Mouse (Mus musculus) neural tube, embryonic 13.5 days (tissue): ENCODE data around the gene Bcor. TPM values are rescaled to one million over a fixed set of nuclear protein-coding genes. Genes with fewer than 3 reads are reported as not detected.

ENCODE experiments used
- ATAC-seq: fragments of 200-750 bp; cut with Nextera tagmentation; 2 replicates; pipeline ENCODE4 v1.8.0; 2017; ENCODE audit warnings: low read depth, mild to moderate bottlenecking, moderate TSS enrichment, moderate library complexity
- H3K27ac ChIP-seq: fragments of 300-500 bp; sonication (generic); replicated peaks from 2 replicates; pipeline ENCODE4 v1.5.1; 2015; ENCODE audit warnings: moderate library complexity, mild to moderate bottlenecking, inconsistent platforms
- H3K27me3 ChIP-seq: fragments of 300-500 bp; sonication (generic); 2 replicates; pipeline ENCODE4 v1.6.1; 2015; ENCODE audit warnings: mild to moderate bottlenecking, inconsistent platforms
- H3K36me3 ChIP-seq: fragments of 300-500 bp; sonication (generic); 2 replicates; pipeline ENCODE4 v1.6.1; 2015; ENCODE audit warnings: mild to moderate bottlenecking, inconsistent platforms
- H3K4me1 ChIP-seq: fragments of 300-500 bp; sonication (generic); replicated peaks from 2 replicates; pipeline ENCODE4 v1.6.1; 2015; ENCODE audit warnings: inconsistent platforms
- H3K4me2 ChIP-seq: fragments of 300-500 bp; sonication (generic); 2 replicates; pipeline ENCODE4 v1.6.1; 2015; ENCODE audit warnings: inconsistent platforms, mild to moderate bottlenecking, moderate library complexity
- H3K4me3 ChIP-seq: fragments of 300-500 bp; sonication (generic); 2 replicates; pipeline ENCODE4 v1.5.1; 2015; ENCODE audit warnings: mild to moderate bottlenecking, inconsistent platforms
- H3K9ac ChIP-seq: fragments of 300-500 bp; sonication (generic); 2 replicates; pipeline ENCODE4 v1.6.1; 2015; ENCODE audit warnings: moderate library complexity, mild to moderate bottlenecking, inconsistent platforms
- H3K9me3 ChIP-seq: fragments of 300-500 bp; sonication (generic); 2 replicates; pipeline ENCODE4 v1.6.1; 2016; ENCODE audit warnings: inconsistent platforms
- WGBS: fragments of 180-500 bp; shearing (Covaris S2); methylation state at CpG from one replicate; pipeline ENCODE4 v1.1.7; 2015; 5-methylcytosine and 5-hydroxymethylcytosine counted together
- polyA plus RNA-seq: library from polyadenylated mRNA; unstranded; fragments of >200 nt; fragmentation: Nextera tagmentation; extraction: Ambion mirVana; gene quantifications from 2 replicates; pipeline ENCODE4 v1.2.1, GENCODE M21; 2015

Bcor gene
- polyA plus RNA-seq, 1 experiment from 2014 or later, result 18.4 TPM

- Histone ChIP-seq H3K27ac (peak overlapping the region; percentile 97), H3K36me3 (no peaks in the 10 kb centered on the region), H3K4me2 (peak overlapping the region; percentile 80), H3K27me3 (peaks cover 94% of the 10 kb centered on the region), H3K9me3 (no peaks in the 10 kb centered on the region), H3K4me3 (peak overlapping the region; percentile 47), H3K9ac (peak overlapping the region; percentile 77), H3K4me1 (peaks cover 57% of the 10 kb centered on the region)
- under 1% methylated on average over 65 of the region's 72 CpGs for WGBS
- ATAC-seq, result peak; percentile 65
Observed at GRCm38 (mm10) chrX:12088301-12089026, 71.7 kb downstream of the Bcor start.

- 0 out of 2 replicates have a peak, but pooled peaks have one; percentile 25 for ATAC-seq
- Histone ChIP-seq H3K27me3 (peaks cover 94% of the 10 kb centered on the region), H3K4me1 (peaks cover 64% of the 10 kb centered on the region)
Observed at GRCm38 (mm10) chrX:12087511-12088300, 72.4 kb downstream of the Bcor start.

GRCm38 (mm10) chrX:12086674-12087510, 73.3 kb downstream of the Bcor start:
- H3K4me1 ChIP-seq, result peaks cover 72% of the 10 kb centered on the region
- ATAC-seq, result no peak
- peak overlapping the region; percentile 47 for H3K4me3 ChIP-seq
- WGBS, result 6% methylated on average over 35 of the region's 70 CpGs
- peak overlapping the region; percentile 97 for H3K27ac ChIP-seq
- no peaks in the 10 kb centered on the region for H3K36me3 ChIP-seq
- H3K9ac ChIP-seq, result peak overlapping the region; percentile 77
- H3K4me2 ChIP-seq, result peak overlapping the region; percentile 80
- no peaks in the 10 kb centered on the region for H3K9me3 ChIP-seq
- peaks cover 97% of the 10 kb centered on the region for H3K27me3 ChIP-seq

More at GRCm38 (mm10) chrX:12087511-12088300, 72.4 kb downstream of the Bcor start:
- no peaks in the 10 kb centered on the region for H3K9me3 ChIP-seq
- H3K36me3 ChIP-seq, result no peaks in the 10 kb centered on the region
- peak overlapping the region; percentile 80 for H3K4me2 ChIP-seq
- H3K9ac ChIP-seq, result peak overlapping the region; percentile 77
- peak overlapping the region; percentile 47 for H3K4me3 ChIP-seq
- peak overlapping the region; percentile 97 for H3K27ac ChIP-seq
- WGBS, result 2% methylated on average over 49 of the region's 55 CpGs

- Histone ChIP-seq H3K4me2 (peak overlapping the region; percentile 6; the same call in 1 of the 2 replicates), H3K9ac (no peak overlapping the region), H3K27me3 (peaks cover 99% of the 10 kb centered on the region), H3K9me3 (no peaks in the 10 kb centered on the region), H3K4me3 (no peak overlapping the region), H3K27ac (no peak overlapping the region), H3K4me1 (peaks cover 80% of the 10 kb centered on the region), H3K36me3 (no peaks in the 10 kb centered on the region)
- ATAC-seq, result no peak
- 30% methylated on average over 10 of the region's 10 CpGs for WGBS
Observed at GRCm38 (mm10) chrX:12085949-12086348, 74.2 kb downstream of the Bcor start.

GRCm38 (mm10) chrX:12085290-12085689, 74.9 kb downstream of the Bcor start:
- Histone ChIP-seq H3K36me3 (no peaks in the 10 kb centered on the region), H3K27ac (no peak overlapping the region), H3K4me1 (peaks cover 75% of the 10 kb centered on the region), H3K9ac (no peak overlapping the region), H3K9me3 (no peaks in the 10 kb centered on the region), H3K27me3 (peaks cover 99% of the 10 kb centered on the region), H3K4me3 (no peak overlapping the region), H3K4me2 (no peak overlapping the region)
- no peak for ATAC-seq
- 9% methylated on average over 18 of the region's 18 CpGs for WGBS

- Histone ChIP-seq H3K9me3 (no peaks in the 10 kb centered on the region), H3K4me3 (no peak overlapping the region), H3K36me3 (no peaks in the 10 kb centered on the region), H3K4me2 (no peak overlapping the region), H3K27me3 (peaks cover 99% of the 10 kb centered on the region), H3K9ac (no peak overlapping the region), H3K4me1 (peaks cover 69% of the 10 kb centered on the region), H3K27ac (no peak overlapping the region)
- ATAC-seq, result no peak
- 20% methylated on average over 4 of the region's 4 CpGs for WGBS
Observed at GRCm38 (mm10) chrX:12084698-12085097, 75.5 kb downstream of the Bcor start.

- ATAC-seq, result no peak
- 21% methylated on average over 10 of the region's 10 CpGs for WGBS
- peaks cover 58% of the 10 kb centered on the region for H3K4me1 ChIP-seq
Observed at GRCm38 (mm10) chrX:12083631-12084030, 76.5 kb downstream of the Bcor start.

GRCm38 (mm10) chrX:12082736-12083135, 77.4 kb downstream of the Bcor start:
- H3K27me3 ChIP-seq, result peaks cover 99% of the 10 kb centered on the region

More at GRCm38 (mm10) chrX:12083631-12084030, 76.5 kb downstream of the Bcor start:
- H3K4me2 ChIP-seq, result no peak overlapping the region
- H3K27ac ChIP-seq, result no peak overlapping the region
- no peaks in the 10 kb centered on the region for H3K36me3 ChIP-seq
- H3K9ac ChIP-seq, result no peak overlapping the region
- H3K27me3 ChIP-seq, result peaks cover 99% of the 10 kb centered on the region
- H3K4me3 ChIP-seq, result no peak overlapping the region
- no peaks in the 10 kb centered on the region for H3K9me3 ChIP-seq

GRCm38 (mm10) chrX:12082184-12082583, 78.0 kb downstream of the Bcor start:
- no peak overlapping the region for H3K4me2 ChIP-seq
- H3K4me3 ChIP-seq, result no peak overlapping the region
- H3K27ac ChIP-seq, result no peak overlapping the region
- H3K36me3 ChIP-seq, result no peaks in the 10 kb centered on the region
- no peaks in the 10 kb centered on the region for H3K9me3 ChIP-seq
- peaks cover 58% of the 10 kb centered on the region for H3K4me1 ChIP-seq
- H3K9ac ChIP-seq, result no peak overlapping the region
- WGBS, result 28% methylated on average over 5 of the region's 5 CpGs
- peaks cover 99% of the 10 kb centered on the region for H3K27me3 ChIP-seq
- ATAC-seq, result no peak

More at GRCm38 (mm10) chrX:12082736-12083135, 77.4 kb downstream of the Bcor start:
- Histone ChIP-seq H3K4me1 (peaks cover 58% of the 10 kb centered on the region), H3K4me3 (no peak overlapping the region), H3K9me3 (no peaks in the 10 kb centered on the region), H3K4me2 (no peak overlapping the region), H3K27ac (no peak overlapping the region), H3K36me3 (no peaks in the 10 kb centered on the region), H3K9ac (no peak overlapping the region)
- WGBS, result 13% methylated on average over 16 of the region's 16 CpGs
- no peak for ATAC-seq

GRCm38 (mm10) chrX:12081741-12082155, 78.4 kb downstream of the Bcor start:
- peaks cover 99% of the 10 kb centered on the region for H3K27me3 ChIP-seq
- 0 out of 2 replicates have a peak overlapping the region, but pooled peaks have one; percentile 62 for H3K4me3 ChIP-seq
- peak overlapping the region; percentile 45; the same call in 1 of the 2 replicates for H3K9ac ChIP-seq
- WGBS, result 7% methylated on average over 22 of the region's 22 CpGs
- ATAC-seq, result no peak
- no peaks in the 10 kb centered on the region for H3K9me3 ChIP-seq
- peak overlapping the region; percentile 66 for H3K4me2 ChIP-seq
- no peak overlapping the region for H3K27ac ChIP-seq
- no peaks in the 10 kb centered on the region for H3K36me3 ChIP-seq
- peaks cover 55% of the 10 kb centered on the region for H3K4me1 ChIP-seq

- Histone ChIP-seq H3K4me2 (peak overlapping the region; percentile 66), H3K9ac (peak overlapping the region; percentile 86), H3K27me3 (peaks cover 98% of the 10 kb centered on the region), H3K27ac (peak overlapping the region; percentile 95), H3K4me1 (peaks cover 57% of the 10 kb centered on the region), H3K4me3 (peak overlapping the region; percentile 62), H3K36me3 (no peaks in the 10 kb centered on the region), H3K9me3 (no peaks in the 10 kb centered on the region)
- WGBS, result 3% methylated on average over 48 of the region's 61 CpGs
- ATAC-seq, result peak; percentile 40
Observed at GRCm38 (mm10) chrX:12080904-12081740, 79.0 kb downstream of the Bcor start.
